ENCODE assay signal across 8 mouse cellular contexts in genomic region chr2:180224647-180225043, GRCm38 (mm10). TPM values are rescaled to one million over a fixed set of nuclear protein-coding genes. Genes with fewer than 3 reads are reported as not detected.
DNase-seq lines count a peak whose midpoint lies in the region; ATAC-seq and TF ChIP-seq lines count a peak whose summit lies in the region.

No protein-coding gene starts in this region.

- H3K4me2 ChIP-seq in liver, embryonic 13.5 days = peak overlapping the region; percentile 77

- H3K36me3 ChIP-seq in heart, adult 2 months (ENCODE audit: control insufficient read depth, insufficient read depth, low read length) = no peaks in the 10 kb centered on the region
- H3K36me3 ChIP-seq in testis, adult 2 months (ENCODE audit: control insufficient read depth, insufficient read depth, low read length) = no peaks in the 10 kb centered on the region
- H3K36me3 ChIP-seq in liver, embryonic 13.5 days = no peaks in the 10 kb centered on the region

- WGBS in heart, adult 2 months = 15% methylated on average over 13 of the region's 13 CpGs
- WGBS in liver, embryonic 13.5 days (ENCODE audit: insufficient replicate concordance) = 8% methylated on average over 13 of the region's 13 CpGs

- H3K9me3 ChIP-seq in liver, embryonic 13.5 days (replicated peaks) = no peaks in the 10 kb centered on the region

- H3K9ac ChIP-seq in heart, adult 2 months (ENCODE audit: low read depth, low read length) = peak overlapping the region; percentile 89
- 0 out of 2 replicates have a peak overlapping the region, but pooled peaks have one; percentile 39 for H3K9ac ChIP-seq in liver, embryonic 13.5 days

- no peak for TF ChIP-seq POLR2A in heart, adult 2 months (IDR thresholded peaks at IDR 0.05; ENCODE audit: insufficient read depth, low read depth, low read length)
- no peak for TF ChIP-seq POLR2A in testis, adult 2 months (IDR thresholded peaks at IDR 0.05; ENCODE audit: control insufficient read depth, low read depth, low read length)

- no peak for ATAC-seq in liver, embryonic 13.5 days (ENCODE audit: low read depth)
- ATAC-seq in granulocyte monocyte progenitor cell, adult 5-6 weeks (replicated peaks; ENCODE audit: poor library complexity, severe bottlenecking) = no peak

- H3K27me3 ChIP-seq in heart, adult 2 months (ENCODE audit: control insufficient read depth, insufficient read depth, low read length) = no peaks in the 10 kb centered on the region
- H3K27me3 ChIP-seq in testis, adult 2 months (ENCODE audit: control insufficient read depth, insufficient read depth, low read length) = no peaks in the 10 kb centered on the region
- peaks cover 61% of the 10 kb centered on the region for H3K27me3 ChIP-seq in liver, embryonic 13.5 days

- peaks cover 27% of the 10 kb centered on the region for H3K4me1 ChIP-seq in heart, adult 2 months (ENCODE audit: control insufficient read depth, insufficient read depth, low read length)
- peaks cover 23% of the 10 kb centered on the region for H3K4me1 ChIP-seq in testis, adult 2 months (ENCODE audit: control insufficient read depth, insufficient read depth, low read length)
- H3K4me1 ChIP-seq in liver, embryonic 13.5 days (replicated peaks) = peaks cover 40% of the 10 kb centered on the region

- no peak for TF ChIP-seq CTCF in heart, adult 2 months (IDR thresholded peaks at IDR 0.05)
- no peak for TF ChIP-seq CTCF in testis, adult 2 months (IDR thresholded peaks at IDR 0.05; ENCODE audit: control insufficient read depth, insufficient read depth, insufficient replicate concordance, low read depth, low read length)

- no peak for TF ChIP-seq EP300 in heart, adult 2 months (IDR thresholded peaks at IDR 0.05; ENCODE audit: insufficient read depth, low read depth, low read length)

- H3K4me3 ChIP-seq in heart, adult 2 months = peak overlapping the region; percentile 82
- peak overlapping the region; percentile 25 for H3K4me3 ChIP-seq in testis, adult 2 months (ENCODE audit: control insufficient read depth, low read depth, low read length)
- peak overlapping the region; percentile 59 for H3K4me3 ChIP-seq in liver, embryonic 13.5 days (replicated peaks)

- intact Hi-C loops in heart, adult 2 months (cut with DNase I) = no loop called here

- no peak for DNase-seq in heart, adult 2 months
- no peak for DNase-seq in heart, postnatal 4 days
- no peak for DNase-seq in testis, postnatal 14 days (ENCODE audit: low spot score)
- DNase-seq in liver, embryonic 13.5 days = no peak
- no peak for DNase-seq in adrenal gland, postnatal 10 days
- DNase-seq in adrenal gland, postnatal 4 days (ENCODE audit: low spot score in 2 of 2) = no peak

- H3K79me2 ChIP-seq in heart, adult 2 months (replicated peaks; ENCODE audit: control insufficient read depth, insufficient read depth, low read length) = no peaks in the 10 kb centered on the region; the same call in none of the 2 replicates

- peak overlapping the region; percentile 89 for H3K27ac ChIP-seq in heart, adult 2 months
- H3K27ac ChIP-seq in testis, adult 2 months (ENCODE audit: control insufficient read depth, insufficient read depth, low read depth, low read length) = no peak overlapping the region
- no peak overlapping the region for H3K27ac ChIP-seq in liver, embryonic 13.5 days

RNA-seq across cellular contexts. Expression of gene Lama5, which starts 1.0 kb away (rescaled TPM):
- total RNA-seq in heart, adult 2 months (2021) = 100 to 1,000 TPM in 1 of 2 experiments, 10 to 100 TPM in 1; 66.3 to 104 TPM
- polyA plus RNA-seq in heart, adult 2 months (2012; rRNA removed) = 83.6 and 109 TPM in 2 replicates
- total RNA-seq in heart, postnatal 4 days (2021) = 10 to 100 TPM; 47.8 to 49.6 TPM
- polyA plus RNA-seq in testis, adult 2 months (2012; rRNA removed) = 7.5 and 8.3 TPM in 2 replicates
- polyA plus RNA-seq in liver, embryonic 13.5 days (2015; fragmentation: Nextera tagmentation; extraction: Ambion mirVana) = 1.5 and 1.9 TPM in 2 replicates
- 10 to 100 TPM; 35.6 to 39.0 TPM for total RNA-seq in adrenal gland, postnatal 10 days (2021)
- 0.06 TPM in 1 of 2 replicates, not detected in the other for total RNA-seq in granulocyte monocyte progenitor cell, adult 5-6 weeks (2014; fragmentation: Nextera tagmentation)
- total RNA-seq in granulocyte monocyte progenitor cell, adult 5-6 weeks (2017) = 0.05 TPM in 1 of 2 replicates, not detected in the other
- 10 to 100 TPM; 47.5 to 66.5 TPM for total RNA-seq in adrenal gland, postnatal 4 days (2021)

RNA-seq across cellular contexts. Expression of gene Rps21, which starts 32.5 kb away (rescaled TPM):
- 100 to 1,000 TPM; 506 to 570 TPM for total RNA-seq in heart, adult 2 months (2021)
- 991 and 1,183 TPM in 2 replicates for polyA plus RNA-seq in heart, adult 2 months (2012; rRNA removed)
- 100 to 1,000 TPM; 619 to 692 TPM for total RNA-seq in heart, postnatal 4 days (2021)
- polyA plus RNA-seq in testis, adult 2 months (2012; rRNA removed) = 703 and 848 TPM in 2 replicates
- polyA plus RNA-seq in liver, embryonic 13.5 days (2015; fragmentation: Nextera tagmentation; extraction: Ambion mirVana) = 525 and 552 TPM in 2 replicates
- 100 to 1,000 TPM; 772 to 787 TPM for total RNA-seq in adrenal gland, postnatal 10 days (2021)
- total RNA-seq in granulocyte monocyte progenitor cell, adult 5-6 weeks (2014; fragmentation: Nextera tagmentation) = 3,456 and 3,912 TPM in 2 replicates
- total RNA-seq in granulocyte monocyte progenitor cell, adult 5-6 weeks (2017) = 1,093 and 2,216 TPM in 2 replicates
- total RNA-seq in adrenal gland, postnatal 4 days (2021) = 1,000 to 10,000 TPM; 1,005 to 1,051 TPM

RNA-seq across cellular contexts. Expression of gene Cables2, which starts 48.7 kb away (rescaled TPM):
- 10 to 100 TPM; 11.2 to 14.3 TPM for total RNA-seq in heart, adult 2 months (2021)
- 17.6 and 26.7 TPM in 2 replicates for polyA plus RNA-seq in heart, adult 2 months (2012; rRNA removed)
- total RNA-seq in heart, postnatal 4 days (2021) = 10 to 100 TPM; 15.2 to 15.4 TPM
- polyA plus RNA-seq in testis, adult 2 months (2012; rRNA removed) = 23.9 and 24.2 TPM in 2 replicates
- 4.2 and 4.4 TPM in 2 replicates for polyA plus RNA-seq in liver, embryonic 13.5 days (2015; fragmentation: Nextera tagmentation; extraction: Ambion mirVana)
- 10 to 100 TPM; 17.3 to 19.8 TPM for total RNA-seq in adrenal gland, postnatal 10 days (2021)
- total RNA-seq in granulocyte monocyte progenitor cell, adult 5-6 weeks (2014; fragmentation: Nextera tagmentation) = 13.3 and 25.8 TPM in 2 replicates
- 7.4 and 15.0 TPM in 2 replicates for total RNA-seq in granulocyte monocyte progenitor cell, adult 5-6 weeks (2017)
- 10 to 100 TPM; 19.8 to 21.2 TPM for total RNA-seq in adrenal gland, postnatal 4 days (2021)

RNA-seq across cellular contexts. Expression of gene Adrm1, which starts 53.4 kb away (rescaled TPM):
- total RNA-seq in heart, adult 2 months (2021) = 10 to 100 TPM; 79.2 to 89.0 TPM
- 56.6 and 76.0 TPM in 2 replicates for polyA plus RNA-seq in heart, adult 2 months (2012; rRNA removed)
- 100 to 1,000 TPM; 103 to 104 TPM for total RNA-seq in heart, postnatal 4 days (2021)
- 107 and 114 TPM in 2 replicates for polyA plus RNA-seq in testis, adult 2 months (2012; rRNA removed)
- polyA plus RNA-seq in liver, embryonic 13.5 days (2015; fragmentation: Nextera tagmentation; extraction: Ambion mirVana) = 151 and 159 TPM in 2 replicates
- total RNA-seq in adrenal gland, postnatal 10 days (2021) = 100 to 1,000 TPM; 102 to 111 TPM
- 101 and 102 TPM in 2 replicates for total RNA-seq in granulocyte monocyte progenitor cell, adult 5-6 weeks (2014; fragmentation: Nextera tagmentation)
- 48.5 and 74.2 TPM in 2 replicates for total RNA-seq in granulocyte monocyte progenitor cell, adult 5-6 weeks (2017)
- total RNA-seq in adrenal gland, postnatal 4 days (2021) = 100 to 1,000 TPM; 128 to 136 TPM

Comparison
In these comparisons a context has a peak if more than half of its experiments do, and no peak if none do; other contexts are left out.
1. H3K4me3 ChIP-seq: peak in every context shown above with its lines; median percentile 82 in heart, adult 2 months; 59 in liver, embryonic 13.5 days; 25 in testis, adult 2 months.
2. RNA of gene Lama5, which starts 1.0 kb away (total RNA-seq): 66.3 to 104 TPM in heart, adult 2 months, 47.5 to 66.5 TPM in adrenal gland, postnatal 4 days, 47.8 to 49.6 TPM in heart, postnatal 4 days and 35.6 to 39.0 TPM in adrenal gland, postnatal 10 days; 0.05 to 0.06 TPM in granulocyte monocyte progenitor cell, adult 5-6 weeks; every median in the first group is over 10 times any median in the second.